Mouse (Mus musculus) kidney, embryonic 16.5 days (tissue): ENCODE measurements around the gene Vwc2. TPM values are rescaled to one million over a fixed set of nuclear protein-coding genes. Genes with fewer than 3 reads are reported as not detected.

Experiments used
- ATAC-seq: fragments of 200-750 bp; cut with Nextera tagmentation; 2 replicates; pipeline ENCODE4 v1.8.0; 2017; ENCODE audit warnings: moderate TSS enrichment; ENCODE audit not compliant: low FRiP score, low TSS enrichment
- H3K27ac ChIP-seq: fragments of 300-500 bp; sonication (generic); 2 replicates; pipeline ENCODE4 v1.5.1; 2014; ENCODE audit warnings: low read length
- H3K27me3 ChIP-seq: fragments of 300-500 bp; sonication (generic); 2 replicates; pipeline ENCODE4 v1.6.1; 2014; ENCODE audit warnings: low read length, control low read depth, mixed read lengths; ENCODE audit not compliant: insufficient read depth
- H3K36me3 ChIP-seq: fragments of 300-500 bp; sonication (generic); 2 replicates; pipeline ENCODE4 v1.6.1; 2014; ENCODE audit warnings: low read length, control low read depth, mixed read lengths; ENCODE audit not compliant: insufficient read depth
- H3K4me1 ChIP-seq: fragments of 300-500 bp; sonication (generic); 2 replicates; pipeline ENCODE4 v1.6.1; 2014; ENCODE audit warnings: low read length, control low read depth, mixed read lengths; ENCODE audit not compliant: insufficient read depth
- H3K4me2 ChIP-seq: fragments of 300-500 bp; sonication (generic); replicated peaks from 2 replicates; pipeline ENCODE4 v1.6.1; 2014; ENCODE audit warnings: low read depth, low read length
- H3K4me3 ChIP-seq: fragments of 300-500 bp; sonication (generic); 2 replicates; pipeline ENCODE4 v1.5.1; 2014; ENCODE audit warnings: mild to moderate bottlenecking, low read length
- H3K9ac ChIP-seq: fragments of 300-500 bp; sonication (generic); replicated peaks from 2 replicates; pipeline ENCODE4 v1.6.1; 2014; ENCODE audit warnings: low read length
- H3K9me3 ChIP-seq: fragments of 300-500 bp; sonication (generic); 2 replicates; pipeline ENCODE4 v1.6.1; 2016; ENCODE audit warnings: low read length, control low read depth
- WGBS: fragments of 180-500 bp; shearing (Covaris S2); extraction: QIAGEN DNeasy Blood & Tissue Kit; methylation state at CpG from one replicate; pipeline ENCODE4 v1.1.7; 2014; 5-methylcytosine and 5-hydroxymethylcytosine counted together
- polyA plus RNA-seq: library from polyadenylated mRNA; unstranded; fragments of >200 nt; fragmentation: Nextera tagmentation; extraction: Ambion mirVana; gene quantifications from 2 replicates; pipeline ENCODE4 v1.2.1, GENCODE M21; 2015

Vwc2 gene
- polyA plus RNA-seq, 1 experiment from 2014 or later = 1.2 TPM

DNA sequence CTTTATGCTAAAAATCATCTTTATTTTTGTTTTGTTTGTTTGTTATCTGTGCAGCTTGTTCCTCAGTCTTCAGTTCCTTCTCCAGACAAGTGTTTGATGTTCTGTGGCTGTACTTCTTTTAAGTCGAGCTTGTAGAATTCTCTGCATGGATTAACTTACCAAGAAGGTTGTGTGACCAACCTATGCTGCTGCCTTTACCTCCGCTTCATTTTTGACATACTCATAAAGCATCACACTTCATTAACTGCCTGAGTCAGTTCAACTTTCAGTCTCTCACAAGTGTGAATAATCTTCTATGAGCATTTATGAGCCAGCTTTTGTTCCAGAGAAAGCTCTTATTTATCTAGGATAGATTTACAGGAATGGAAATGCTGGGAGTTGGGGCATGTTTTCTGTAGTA is 68.7 kb downstream of the Vwc2 start:
- no peaks in the 10 kb centered on the region for H3K36me3 ChIP-seq
- no peaks in the 10 kb centered on the region for H3K9me3 ChIP-seq
- H3K27me3 ChIP-seq = no peaks in the 10 kb centered on the region
- H3K4me1 ChIP-seq = no peaks in the 10 kb centered on the region
- no peak overlapping the region for H3K27ac ChIP-seq
- ATAC-seq = no peak
- H3K9ac ChIP-seq = no peak overlapping the region
- WGBS = 28% methylated on average over 2 of the region's 2 CpGs
- H3K4me3 ChIP-seq = no peak overlapping the region
- H3K4me2 ChIP-seq = no peak overlapping the region

DNA sequence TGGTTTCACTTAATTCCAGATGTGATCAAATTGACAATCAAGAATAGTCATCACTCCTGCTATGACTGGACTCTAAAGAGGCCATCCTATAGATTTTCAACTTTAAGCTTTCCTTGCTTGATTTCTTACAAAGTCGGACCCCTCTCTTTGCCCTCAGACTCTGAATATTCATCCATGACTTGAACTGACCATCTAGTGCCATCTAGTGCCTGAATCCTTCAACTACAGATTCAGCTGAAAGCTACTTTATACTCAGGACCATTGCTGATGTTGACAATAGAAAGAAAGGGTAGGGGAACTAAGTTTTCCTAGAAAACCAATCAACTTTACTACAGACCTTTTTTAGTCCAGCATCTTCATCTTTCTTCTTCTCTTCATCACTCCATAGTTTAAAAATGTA is 109.1 kb downstream of the Vwc2 start:
- no peaks in the 10 kb centered on the region for H3K36me3 ChIP-seq
- H3K27ac ChIP-seq = no peak overlapping the region
- no peak overlapping the region for H3K4me3 ChIP-seq
- H3K9me3 ChIP-seq = no peaks in the 10 kb centered on the region
- no peaks in the 10 kb centered on the region for H3K4me1 ChIP-seq
- no peak overlapping the region for H3K9ac ChIP-seq
- 12% methylated on average over 1 of the region's 1 CpGs for WGBS
- no peak for ATAC-seq
- H3K4me2 ChIP-seq = no peak overlapping the region
- H3K27me3 ChIP-seq = no peaks in the 10 kb centered on the region

DNA sequence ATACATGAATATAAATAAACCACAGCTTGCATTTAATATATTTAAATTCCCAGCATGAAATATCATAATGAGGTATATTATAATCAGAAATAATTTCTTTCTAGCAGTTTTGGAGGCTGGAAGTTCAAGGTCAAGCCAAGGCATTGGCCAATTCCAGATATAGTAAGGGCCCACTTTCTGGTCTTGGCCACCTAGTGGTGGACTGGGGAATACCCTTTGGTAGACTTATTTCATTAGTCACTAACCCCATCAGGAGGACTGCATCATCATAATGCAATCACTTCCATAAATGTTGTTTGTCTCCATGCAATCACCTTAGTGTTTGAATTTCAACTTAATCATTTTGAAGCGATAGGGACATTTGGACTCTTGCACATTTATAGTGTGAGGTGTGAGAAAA is 125.3 kb downstream of the Vwc2 start:
- no peaks in the 10 kb centered on the region for H3K9me3 ChIP-seq
- H3K9ac ChIP-seq = no peak overlapping the region
- 86% methylated on average over 1 of the region's 1 CpGs for WGBS
- H3K27me3 ChIP-seq = no peaks in the 10 kb centered on the region
- no peak overlapping the region for H3K4me2 ChIP-seq
- no peak overlapping the region for H3K27ac ChIP-seq
- H3K4me3 ChIP-seq = no peak overlapping the region
- H3K36me3 ChIP-seq = no peaks in the 10 kb centered on the region
- no peaks in the 10 kb centered on the region for H3K4me1 ChIP-seq
- ATAC-seq = no peak

- no peak for ATAC-seq
- 72% methylated on average over 6 of the region's 6 CpGs for WGBS
- no peak overlapping the region for H3K4me2 ChIP-seq
These were observed 128.8 kb downstream of the Vwc2 start for GRCm38 (mm10) chr11:11242694-11243377.

DNA sequence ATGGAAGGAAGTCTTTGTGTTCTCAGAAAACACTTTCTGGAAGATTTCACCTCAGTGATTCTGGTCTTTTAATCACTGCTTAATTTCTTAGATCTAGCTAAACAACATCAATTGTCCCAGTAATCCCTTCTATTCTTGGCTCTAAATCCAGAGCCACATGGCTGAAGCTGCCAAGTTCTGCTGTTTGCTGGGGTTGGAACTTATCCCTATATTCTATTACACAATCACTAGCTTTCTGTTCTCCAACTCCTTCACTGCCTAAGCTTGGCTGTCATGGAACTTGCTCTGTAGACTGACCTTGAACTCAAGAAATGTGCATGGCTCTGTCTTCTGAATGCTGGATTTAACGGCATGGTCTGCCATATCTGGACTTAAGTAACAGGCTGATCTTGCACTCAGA is 143.3 kb downstream of the Vwc2 start:
- WGBS = 89% methylated on average over 1 of the region's 1 CpGs

More at GRCm38 (mm10) chr11:11242694-11243377, 128.8 kb downstream of the Vwc2 start:
- Histone ChIP-seq H3K4me1 (no peaks in the 10 kb centered on the region), H3K9ac (no peak overlapping the region), H3K27me3 (no peaks in the 10 kb centered on the region), H3K27ac (no peak overlapping the region), H3K9me3 (no peaks in the 10 kb centered on the region), H3K36me3 (no peaks in the 10 kb centered on the region), H3K4me3 (no peak overlapping the region)

GRCm38 (mm10) chr11:11280128-11280527 is 166.1 kb downstream of the Vwc2 start:
- no peaks in the 10 kb centered on the region for H3K27me3 ChIP-seq
- no peak overlapping the region for H3K27ac ChIP-seq
- H3K9me3 ChIP-seq = no peaks in the 10 kb centered on the region
- H3K4me1 ChIP-seq = no peaks in the 10 kb centered on the region
- H3K4me2 ChIP-seq = no peak overlapping the region
- no peaks in the 10 kb centered on the region for H3K36me3 ChIP-seq
- no peak overlapping the region for H3K4me3 ChIP-seq
- no peak overlapping the region for H3K9ac ChIP-seq
- no peak for ATAC-seq

More for the DNA sequence above, 143.3 kb downstream of the Vwc2 start:
- Histone ChIP-seq H3K4me2 (no peak overlapping the region), H3K27me3 (no peaks in the 10 kb centered on the region), H3K4me1 (no peaks in the 10 kb centered on the region), H3K27ac (no peak overlapping the region), H3K36me3 (no peaks in the 10 kb centered on the region), H3K4me3 (no peak overlapping the region), H3K9me3 (no peaks in the 10 kb centered on the region), H3K9ac (no peak overlapping the region)
- no peak for ATAC-seq

DNA sequence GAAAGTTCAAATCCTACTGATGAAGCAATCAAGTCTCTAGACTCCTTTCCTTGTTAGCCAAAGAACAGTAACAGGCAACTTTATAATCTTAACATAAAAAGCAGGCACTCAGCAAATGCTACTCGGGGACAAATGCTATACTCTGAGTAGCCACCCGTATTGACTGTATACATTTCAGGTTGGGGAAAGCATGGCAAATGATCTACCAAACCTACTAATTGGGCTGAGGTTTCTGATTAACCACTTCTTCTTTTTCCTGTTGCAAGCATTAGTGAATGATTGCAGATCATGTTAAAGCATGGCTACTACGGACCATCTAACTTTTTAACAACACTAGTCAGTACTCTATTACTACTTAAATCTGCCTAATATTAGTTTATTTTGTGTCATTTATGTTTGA is 169.5 kb downstream of the Vwc2 start:
- no peak overlapping the region for H3K27ac ChIP-seq
- H3K4me1 ChIP-seq = no peaks in the 10 kb centered on the region
- H3K4me2 ChIP-seq = no peak overlapping the region
- H3K27me3 ChIP-seq = no peaks in the 10 kb centered on the region
- H3K36me3 ChIP-seq = no peaks in the 10 kb centered on the region
- ATAC-seq = peak; percentile 83
- no peak overlapping the region for H3K9ac ChIP-seq
- H3K9me3 ChIP-seq = no peaks in the 10 kb centered on the region
- no peak overlapping the region for H3K4me3 ChIP-seq
- WGBS = 67% methylated on average over 3 of the region's 3 CpGs
